Mouse (Mus musculus): ENCODE measurements around the gene Psmc3. TPM values are rescaled to one million over a fixed set of nuclear protein-coding genes. Genes with fewer than 3 reads are reported as not detected.
"Not testable (repeated sequence)": the region's sequence is repeated elsewhere in the genome, so short reads cannot be mapped to it uniquely, and the experiment has no call there.

Gene Psmc3
- total RNA-seq, 2 experiments from 2014 or later = 199 to 219 TPM

DNA sequence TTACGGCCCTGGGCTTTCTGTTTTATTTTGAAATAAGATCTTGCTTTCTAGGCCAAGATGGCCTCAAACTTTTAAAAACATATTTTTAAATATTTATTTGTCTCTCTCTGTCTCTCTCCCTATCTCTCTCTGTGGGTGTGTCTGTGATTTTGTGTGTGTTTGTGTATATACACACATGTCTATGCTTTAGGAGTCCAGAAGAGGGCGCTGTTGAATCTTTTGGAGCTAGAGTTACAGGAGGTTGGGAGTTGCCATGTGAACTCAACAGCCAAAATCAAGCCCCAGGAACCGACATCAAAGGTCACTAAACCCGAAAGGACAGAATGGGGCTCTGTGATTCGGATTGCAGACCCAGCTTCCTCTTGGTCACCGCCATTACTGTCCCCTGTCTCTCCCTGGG lies 56.6 kb downstream of the Psmc3 start:
- DNase-seq (ENCODE audit: low spot score in 2 of 2) = no peak

DNA sequence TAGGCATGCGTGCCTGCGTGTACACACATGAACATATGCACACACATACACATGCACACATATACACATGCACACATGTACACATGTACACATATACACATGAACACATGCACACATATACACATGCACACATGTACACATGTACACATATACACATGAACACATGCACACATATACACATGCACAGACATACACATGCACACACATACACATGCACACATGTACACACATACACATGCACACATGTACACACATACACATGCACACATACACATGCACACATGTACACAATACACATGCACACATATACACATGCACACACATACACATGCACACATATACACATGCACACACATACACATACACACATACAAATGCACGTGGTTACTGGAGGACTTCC lies 58.0 kb downstream of the Psmc3 start:
- not testable (repeated sequence) for DNase-seq (ENCODE audit: low spot score in 2 of 2)

DNA sequence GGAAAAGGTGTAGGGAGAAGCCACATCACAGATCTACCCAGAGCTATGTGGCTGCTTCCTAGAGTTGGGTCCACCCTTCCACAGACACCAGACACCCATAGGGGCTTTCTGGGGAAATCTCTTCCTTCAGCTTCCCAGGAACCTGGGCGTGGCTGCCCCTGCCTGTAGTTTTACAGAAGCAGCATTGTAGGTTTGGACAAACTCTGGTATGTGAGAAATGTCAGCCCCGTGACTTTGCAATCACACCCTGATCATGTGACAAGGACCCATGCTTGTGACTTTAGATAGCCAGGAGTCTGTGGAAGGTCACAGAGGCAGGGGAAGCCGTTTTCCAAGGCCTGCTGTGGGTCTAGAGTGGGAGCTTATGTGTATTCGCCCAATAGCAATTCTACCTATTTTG lies 58.7 kb downstream of the Psmc3 start:
- DNase-seq (ENCODE audit: low spot score in 2 of 2) = no peak

DNA sequence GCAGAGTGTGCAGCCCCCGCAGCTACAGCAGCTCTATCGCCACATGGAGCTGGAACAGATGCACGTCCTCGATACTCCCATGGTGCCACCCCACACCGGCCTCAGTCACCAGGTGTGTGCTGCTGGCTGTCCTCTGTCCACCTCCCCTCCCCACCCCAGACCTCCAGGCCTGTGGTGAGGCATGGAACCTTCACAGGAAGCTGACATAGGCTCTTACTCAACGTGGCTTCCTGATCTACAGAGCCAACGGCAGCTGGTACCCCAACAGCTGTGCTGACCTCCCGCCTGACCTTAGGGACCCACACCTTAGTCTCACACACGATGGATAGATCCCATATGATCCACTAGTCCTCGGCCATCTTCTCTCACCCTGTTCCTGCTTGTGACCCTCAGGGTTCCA lies 59.5 kb downstream of the Psmc3 start:
- no peak for DNase-seq (ENCODE audit: low spot score in 2 of 2)

DNA sequence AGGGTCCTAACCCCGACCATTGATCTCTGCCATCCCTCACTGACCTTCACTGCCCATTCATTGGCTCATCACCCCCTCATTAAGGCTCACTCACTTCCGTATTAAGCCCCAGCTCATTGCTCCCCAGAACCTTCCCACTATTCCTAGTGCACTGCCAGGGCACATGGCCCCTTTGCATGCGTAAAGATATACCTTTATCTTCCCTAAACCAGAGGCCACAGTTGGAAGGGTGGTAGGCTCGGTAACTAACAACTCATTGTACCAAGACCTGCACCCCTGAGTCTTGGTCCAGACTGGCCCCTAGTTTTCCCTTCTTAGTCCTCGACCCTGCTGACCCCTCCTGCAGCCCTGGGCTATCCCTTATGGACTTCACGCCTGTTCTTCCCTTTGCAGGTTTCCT lies 60.0 kb downstream of the Psmc3 start:
- DNase-seq (ENCODE audit: low spot score in 2 of 2) = no peak

DNA sequence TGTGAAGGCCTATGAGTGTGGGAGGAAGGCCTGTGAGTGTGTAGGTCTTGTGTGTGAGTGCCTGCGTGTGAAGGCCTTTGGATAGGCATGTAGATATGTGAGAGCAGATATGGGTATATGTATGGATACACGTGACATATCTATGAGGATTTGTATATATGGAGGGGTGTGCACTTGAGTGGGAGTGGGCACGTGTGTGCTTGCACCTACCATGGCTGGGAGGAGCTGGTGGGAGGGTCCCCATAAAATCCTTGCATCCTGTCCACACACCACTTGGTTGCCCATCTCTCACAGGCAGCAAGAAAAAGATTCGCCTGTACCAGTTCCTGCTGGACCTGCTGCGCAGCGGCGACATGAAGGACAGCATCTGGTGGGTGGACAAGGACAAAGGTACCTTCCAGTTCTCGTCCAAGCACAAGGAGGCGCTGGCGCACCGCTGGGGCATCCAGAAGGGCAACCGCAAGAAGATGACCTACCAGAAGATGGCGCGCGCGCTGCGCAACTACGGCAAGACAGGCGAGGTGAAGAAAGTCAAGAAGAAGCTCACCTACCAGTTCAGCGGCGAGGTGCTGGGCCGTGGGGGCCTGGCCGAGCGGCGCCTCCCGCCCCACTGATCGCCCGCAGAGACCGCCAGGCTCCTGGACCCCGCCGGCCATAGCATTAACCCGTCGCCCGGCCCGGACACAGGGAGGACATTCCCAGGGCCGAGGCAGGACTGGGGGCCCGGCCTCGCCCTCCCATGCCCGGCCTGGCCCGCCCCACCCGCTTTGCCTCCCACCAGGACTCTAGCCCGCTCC lies 61.2 kb downstream of the Psmc3 start:
- peak; percentile 82 to 95 for DNase-seq (ENCODE audit: low spot score in 2 of 2)

DNA sequence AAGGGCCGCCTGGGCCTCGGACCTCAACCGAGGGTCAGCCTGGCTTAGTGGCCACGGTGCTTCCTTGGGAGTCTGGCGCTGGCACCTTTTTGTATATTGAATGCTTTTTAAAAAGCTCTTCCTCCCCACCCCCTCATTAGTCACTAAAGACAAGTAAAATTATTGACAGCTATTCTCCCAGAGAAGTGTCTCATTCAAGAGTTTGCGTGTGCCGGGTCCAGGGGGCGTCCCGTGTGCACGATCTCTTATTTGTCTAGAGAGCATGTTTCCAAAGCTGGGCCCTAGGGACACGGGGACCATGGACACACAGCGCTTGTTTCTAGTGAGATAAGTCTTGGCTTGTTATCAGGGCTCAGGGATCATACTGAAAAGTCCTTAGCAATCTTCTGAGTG lies 61.8 kb downstream of the Psmc3 start:
- DNase-seq (ENCODE audit: low spot score in 2 of 2) = no peak

Other genes starting within 250 kb of the Psmc3 start
- gene Mtch2, start 206.9 kb upstream of the Psmc3 start, total RNA-seq (2021) = 100 to 1,000 TPM; 102 to 110 TPM
- gene C1qtnf4, start 168.1 kb upstream of the Psmc3 start, total RNA-seq (2021) = 100 to 1,000 TPM; 198 to 208 TPM
- 10 to 100 TPM; 37.1 to 37.9 TPM for gene Kbtbd4, start 149.3 kb upstream of the Psmc3 start, total RNA-seq (2021)
- 100 to 1,000 TPM; 225 to 240 TPM for gene Ndufs3, start 149.2 kb upstream of the Psmc3 start, total RNA-seq (2021)
- gene Celf1, start 113.6 kb upstream of the Psmc3 start, total RNA-seq (2021) = 100 to 1,000 TPM; 136 to 140 TPM
- under 1 TPM; 0.23 to 0.57 TPM for gene Rapsn, start 18.4 kb upstream of the Psmc3 start, total RNA-seq (2021)
- gene Slc39a13, start 16.4 kb downstream of the Psmc3 start, total RNA-seq (2021) = 10 to 100 TPM; 26.2 to 32.7 TPM
- 1 to 10 TPM; 2.8 to 4.0 TPM for gene Spi1, start 28.4 kb downstream of the Psmc3 start, total RNA-seq (2021)
- gene Mybpc3, start 64.1 kb downstream of the Psmc3 start, total RNA-seq (2021) = under 1 TPM; 0.12 to 0.18 TPM
- 100 to 1,000 TPM; 226 to 229 TPM for gene Madd, start 129.8 kb downstream of the Psmc3 start, total RNA-seq (2021)
- 1 to 10 TPM; 3.9 to 4.3 TPM for gene Nr1h3, start 148.8 kb downstream of the Psmc3 start, total RNA-seq (2021)
- 10 to 100 TPM; 52.5 to 53.5 TPM for gene Acp2, start 148.9 kb downstream of the Psmc3 start, total RNA-seq (2021)
- gene Ddb2, start 183.0 kb downstream of the Psmc3 start, total RNA-seq (2021) = 10 to 100 TPM in 1 of 2 experiments, 1 to 10 TPM in 1; 9.5 to 11.2 TPM
- 10 to 100 TPM; 26.8 to 31.6 TPM for gene Pacsin3, start 201.9 kb downstream of the Psmc3 start, total RNA-seq (2021)
- gene Arfgap2, start 211.0 kb downstream of the Psmc3 start, total RNA-seq (2021) = 10 to 100 TPM; 68.2 to 68.8 TPM